Mouse (Mus musculus): ENCODE data around the gene Kcnj3. TPM values are rescaled to one million over a fixed set of nuclear protein-coding genes. Genes with fewer than 3 reads are reported as not detected.

Gene Kcnj3
- polyA plus RNA-seq, 1 experiment from 2014 or later = 0.84 TPM

DNA sequence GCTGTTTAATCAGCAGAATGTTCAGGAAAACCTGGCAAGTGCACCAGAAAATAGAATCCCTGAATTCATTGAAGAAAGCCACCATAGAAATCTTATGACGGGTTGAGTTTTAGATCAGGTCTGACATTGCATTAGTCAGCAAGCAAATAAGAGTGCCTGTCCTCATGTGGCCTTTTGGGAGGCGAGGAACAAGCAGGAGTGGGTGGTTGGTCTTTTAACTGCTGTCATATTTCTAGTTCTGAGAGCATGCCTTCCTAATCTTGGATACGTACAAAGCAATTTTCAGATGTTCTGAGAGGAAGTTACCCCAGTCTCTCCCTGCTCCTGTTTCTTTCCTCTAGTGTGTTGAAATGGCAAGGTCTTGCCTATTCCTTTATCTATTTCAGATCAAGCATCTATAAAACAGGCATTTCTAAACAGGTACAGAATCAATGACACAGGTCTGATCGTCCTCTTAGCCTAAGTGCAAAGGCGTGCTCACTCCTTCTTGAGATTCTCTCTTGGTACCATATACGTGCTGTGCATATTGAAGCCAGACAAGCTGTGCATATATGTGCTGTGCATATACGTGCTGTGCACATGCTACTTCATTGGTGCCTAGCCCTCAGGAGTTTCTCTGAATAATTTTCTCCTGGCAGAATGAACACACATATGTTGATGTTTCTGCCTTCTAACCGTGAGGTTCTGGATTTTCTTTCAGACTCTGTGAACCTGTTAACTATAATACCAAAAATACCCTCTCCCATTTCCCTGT is 97.1 kb downstream of the Kcnj3 start:
- no peak overlapping the region for H3K27ac ChIP-seq
- no peak for ATAC-seq (ENCODE audit: borderline replicate concordance, extremely low read depth, low FRiP score, low TSS enrichment)
- 74% methylated on average over 8 of the region's 8 CpGs for WGBS
- no peak overlapping the region for H3K4me3 ChIP-seq
- no peaks in the 10 kb centered on the region for H3K27me3 ChIP-seq
- no peaks in the 10 kb centered on the region for H3K36me3 ChIP-seq
- H3K4me2 ChIP-seq = no peak overlapping the region
- H3K4me1 ChIP-seq = no peaks in the 10 kb centered on the region
- no peaks in the 10 kb centered on the region for H3K9me3 ChIP-seq
- no peak overlapping the region for H3K9ac ChIP-seq

DNA sequence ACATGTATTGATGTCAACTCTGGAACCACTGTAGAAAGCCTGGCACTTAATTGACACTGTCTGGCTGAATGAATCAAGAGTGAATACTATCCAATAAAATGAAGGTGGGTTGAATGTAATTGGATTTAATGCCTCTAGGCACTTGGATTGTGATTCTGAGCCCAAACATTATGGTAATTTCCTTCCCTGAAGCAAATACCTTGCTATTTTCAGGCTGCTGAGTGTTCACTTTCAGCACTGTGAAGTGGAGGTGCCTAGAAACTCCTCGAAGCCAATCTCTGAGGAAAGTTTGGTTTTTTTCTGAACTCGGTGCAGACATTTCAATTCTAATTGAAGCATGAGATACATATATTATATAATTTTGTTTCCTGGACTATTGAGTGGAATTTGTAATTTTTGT is 99.2 kb downstream of the Kcnj3 start:
- H3K4me1 ChIP-seq = no peaks in the 10 kb centered on the region
- no peaks in the 10 kb centered on the region for H3K9me3 ChIP-seq
- H3K4me3 ChIP-seq = no peak overlapping the region
- 83% methylated on average over 2 of the region's 2 CpGs for WGBS
- H3K9ac ChIP-seq = no peak overlapping the region
- no peaks in the 10 kb centered on the region for H3K36me3 ChIP-seq
- ATAC-seq (ENCODE audit: borderline replicate concordance, extremely low read depth, low FRiP score, low TSS enrichment) = no peak
- H3K4me2 ChIP-seq = no peak overlapping the region
- H3K27me3 ChIP-seq = no peaks in the 10 kb centered on the region
- H3K27ac ChIP-seq = no peak overlapping the region

DNA sequence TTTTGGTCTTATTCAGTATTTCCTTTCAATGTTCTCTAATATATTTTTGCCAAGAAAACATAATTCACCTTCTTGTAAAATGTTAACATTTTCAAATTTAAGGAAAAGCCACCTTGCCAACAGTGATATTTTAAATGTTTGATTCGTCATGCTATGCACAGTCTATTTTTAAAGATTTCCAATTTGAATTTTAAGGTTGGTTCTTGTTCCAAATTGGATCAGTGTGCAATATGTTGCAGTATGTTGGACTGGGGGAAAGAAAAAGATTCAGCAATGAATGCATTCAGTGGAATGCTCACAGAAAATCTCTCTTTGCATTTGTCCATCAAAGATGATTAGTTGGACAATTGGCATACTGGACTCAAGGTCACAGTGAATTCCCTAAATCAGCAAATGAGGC is 99.7 kb downstream of the Kcnj3 start:
- no peak overlapping the region for H3K4me3 ChIP-seq
- H3K27ac ChIP-seq = no peak overlapping the region
- ATAC-seq (ENCODE audit: borderline replicate concordance, extremely low read depth, low FRiP score, low TSS enrichment) = no peak
- no peaks in the 10 kb centered on the region for H3K4me1 ChIP-seq
- no peaks in the 10 kb centered on the region for H3K27me3 ChIP-seq
- 65% methylated on average over 1 of the region's 1 CpGs for WGBS
- H3K9ac ChIP-seq = no peak overlapping the region
- no peaks in the 10 kb centered on the region for H3K9me3 ChIP-seq
- no peak overlapping the region for H3K4me2 ChIP-seq
- H3K36me3 ChIP-seq = no peaks in the 10 kb centered on the region

DNA sequence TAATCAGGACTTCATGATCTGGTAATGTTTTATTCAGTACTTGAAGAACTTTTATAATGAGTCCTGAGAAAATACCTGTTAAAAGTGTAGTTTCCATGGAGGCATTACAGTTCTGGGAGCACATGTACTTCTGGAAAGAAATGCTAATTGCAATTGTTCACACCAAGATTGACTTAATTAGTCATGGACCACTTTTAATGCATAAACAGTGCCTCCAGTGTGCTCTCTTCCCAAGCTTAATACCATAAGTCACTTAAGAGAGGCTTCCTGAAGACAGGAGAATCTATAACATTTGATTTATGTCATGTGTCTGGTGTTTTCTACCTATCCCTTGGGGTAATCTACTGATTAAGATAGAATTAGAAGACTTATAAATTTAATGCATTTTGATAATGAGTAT is 111.8 kb downstream of the Kcnj3 start:
- Histone ChIP-seq H3K4me2 (no peak overlapping the region), H3K4me1 (no peaks in the 10 kb centered on the region), H3K36me3 (no peaks in the 10 kb centered on the region), H3K9me3 (no peaks in the 10 kb centered on the region), H3K27me3 (no peaks in the 10 kb centered on the region), H3K9ac (no peak overlapping the region), H3K4me3 (no peak overlapping the region), H3K27ac (no peak overlapping the region)
- no peak for ATAC-seq (ENCODE audit: borderline replicate concordance, extremely low read depth, low FRiP score, low TSS enrichment)

DNA sequence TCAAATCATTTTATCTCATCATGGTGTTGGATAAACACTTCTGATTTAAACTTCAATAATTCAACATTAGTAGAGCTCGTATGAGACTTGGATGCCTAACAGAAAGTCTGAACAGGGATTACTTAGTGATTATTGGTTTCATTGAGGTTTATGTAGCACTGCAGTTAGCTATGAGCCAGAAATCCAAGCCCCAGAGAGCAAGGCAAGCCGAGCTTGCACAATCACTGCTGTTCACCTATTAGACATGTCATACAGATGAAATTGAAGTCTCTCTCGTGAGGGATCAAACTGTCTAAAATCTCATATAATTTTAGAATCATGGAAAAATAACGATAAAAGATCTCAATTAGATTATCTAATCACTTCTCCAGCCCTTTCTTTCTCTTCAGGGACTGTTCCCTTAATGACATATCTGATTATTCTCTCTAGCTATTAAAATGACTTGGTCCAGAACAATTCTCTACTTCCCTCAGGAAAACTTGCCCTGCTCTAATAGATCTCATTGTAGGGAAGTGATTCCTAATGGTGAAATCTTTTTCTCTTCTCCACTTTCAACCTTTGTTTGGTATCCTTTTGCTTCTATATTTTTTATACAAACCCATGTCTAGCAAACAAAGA is 122.7 kb downstream of the Kcnj3 start:
- WGBS = 72% methylated on average over 4 of the region's 4 CpGs

DNA sequence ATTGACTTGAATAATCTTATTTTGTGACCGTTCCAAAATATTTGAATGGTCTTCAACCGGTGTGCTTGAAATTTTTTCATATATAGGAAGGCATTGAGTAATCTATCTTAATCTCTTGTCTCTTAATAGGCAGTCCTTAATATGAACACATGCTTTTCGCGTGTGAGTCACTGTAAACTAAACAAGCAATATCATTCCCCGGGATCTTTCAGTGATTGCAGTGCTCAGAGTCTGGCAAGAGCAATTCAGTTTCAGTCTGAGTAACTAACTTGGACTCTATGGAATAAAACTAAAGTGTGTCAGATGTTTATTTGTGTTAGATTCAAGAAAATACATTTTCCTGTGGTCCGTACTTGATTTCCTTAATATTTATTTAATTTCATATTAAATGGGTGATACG is 133.5 kb downstream of the Kcnj3 start:
- no peak overlapping the region for H3K4me2 ChIP-seq
- no peaks in the 10 kb centered on the region for H3K9me3 ChIP-seq
- ATAC-seq (ENCODE audit: borderline replicate concordance, extremely low read depth, low FRiP score, low TSS enrichment) = no peak
- H3K9ac ChIP-seq = no peak overlapping the region
- no peaks in the 10 kb centered on the region for H3K4me1 ChIP-seq
- 65% methylated on average over 7 of the region's 7 CpGs for WGBS
- no peaks in the 10 kb centered on the region for H3K36me3 ChIP-seq
- no peak overlapping the region for H3K27ac ChIP-seq
- no peak overlapping the region for H3K4me3 ChIP-seq
- no peaks in the 10 kb centered on the region for H3K27me3 ChIP-seq

More for the DNA sequence above, 122.7 kb downstream of the Kcnj3 start:
- no peaks in the 10 kb centered on the region for H3K27me3 ChIP-seq
- no peaks in the 10 kb centered on the region for H3K36me3 ChIP-seq
- no peak overlapping the region for H3K4me2 ChIP-seq
- no peak overlapping the region for H3K4me3 ChIP-seq
- no peak overlapping the region for H3K27ac ChIP-seq
- H3K9me3 ChIP-seq = no peaks in the 10 kb centered on the region
- ATAC-seq (ENCODE audit: borderline replicate concordance, extremely low read depth, low FRiP score, low TSS enrichment) = no peak
- H3K4me1 ChIP-seq = no peaks in the 10 kb centered on the region
- H3K9ac ChIP-seq = no peak overlapping the region

DNA sequence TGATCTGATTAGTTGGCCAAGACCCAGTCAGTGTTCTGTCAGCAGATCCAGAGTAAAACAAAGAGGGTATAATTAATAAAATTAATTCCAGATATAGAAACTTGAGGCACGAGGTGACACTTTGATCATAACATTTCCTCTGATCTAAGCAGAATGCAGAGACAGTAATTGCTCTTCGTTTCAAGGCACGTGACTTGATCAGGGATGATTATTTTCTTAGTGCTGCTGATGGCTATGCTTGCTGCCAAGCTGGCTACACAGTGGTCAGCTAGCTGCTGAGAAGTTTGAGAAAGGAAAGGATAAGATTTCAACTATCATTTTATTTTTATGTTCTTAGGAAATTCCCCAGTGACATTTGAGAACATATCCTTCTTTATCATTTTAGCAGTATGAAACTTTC is 135.7 kb downstream of the Kcnj3 start:
- 31% methylated on average over 3 of the region's 3 CpGs for WGBS
- H3K4me3 ChIP-seq = no peak overlapping the region
- H3K36me3 ChIP-seq = no peaks in the 10 kb centered on the region
- ATAC-seq (ENCODE audit: borderline replicate concordance, extremely low read depth, low FRiP score, low TSS enrichment) = no peak
- no peaks in the 10 kb centered on the region for H3K9me3 ChIP-seq
- H3K27me3 ChIP-seq = no peaks in the 10 kb centered on the region
- no peaks in the 10 kb centered on the region for H3K4me1 ChIP-seq
- H3K9ac ChIP-seq = no peak overlapping the region
- H3K27ac ChIP-seq = no peak overlapping the region
- H3K4me2 ChIP-seq = no peak overlapping the region

DNA sequence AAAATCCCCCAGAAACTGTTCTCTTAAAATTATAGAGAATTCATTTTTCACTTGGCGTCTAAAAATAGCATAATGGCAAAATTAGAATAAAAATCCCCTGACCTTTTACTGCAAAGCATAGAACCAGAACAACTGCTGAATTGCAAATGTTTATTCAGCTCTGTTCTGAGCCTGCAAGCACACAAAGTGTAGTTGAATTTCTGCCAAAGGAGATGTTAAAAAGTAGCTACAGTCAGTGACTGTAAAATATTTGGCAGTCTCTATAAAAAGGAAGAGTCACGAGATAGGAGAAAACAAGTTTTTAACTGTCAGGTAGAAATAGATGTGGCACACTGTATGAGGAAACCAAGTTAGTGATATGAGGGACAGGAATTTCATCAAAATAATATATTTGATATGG is 144.5 kb downstream of the Kcnj3 start:
- Histone ChIP-seq H3K9ac (no peak overlapping the region), H3K4me3 (no peak overlapping the region), H3K27ac (no peak overlapping the region), H3K4me2 (no peak overlapping the region), H3K36me3 (no peaks in the 10 kb centered on the region), H3K4me1 (no peaks in the 10 kb centered on the region), H3K9me3 (no peaks in the 10 kb centered on the region), H3K27me3 (no peaks in the 10 kb centered on the region)
- WGBS = 33% methylated on average over 2 of the region's 2 CpGs
- ATAC-seq (ENCODE audit: borderline replicate concordance, extremely low read depth, low FRiP score, low TSS enrichment) = no peak

DNA sequence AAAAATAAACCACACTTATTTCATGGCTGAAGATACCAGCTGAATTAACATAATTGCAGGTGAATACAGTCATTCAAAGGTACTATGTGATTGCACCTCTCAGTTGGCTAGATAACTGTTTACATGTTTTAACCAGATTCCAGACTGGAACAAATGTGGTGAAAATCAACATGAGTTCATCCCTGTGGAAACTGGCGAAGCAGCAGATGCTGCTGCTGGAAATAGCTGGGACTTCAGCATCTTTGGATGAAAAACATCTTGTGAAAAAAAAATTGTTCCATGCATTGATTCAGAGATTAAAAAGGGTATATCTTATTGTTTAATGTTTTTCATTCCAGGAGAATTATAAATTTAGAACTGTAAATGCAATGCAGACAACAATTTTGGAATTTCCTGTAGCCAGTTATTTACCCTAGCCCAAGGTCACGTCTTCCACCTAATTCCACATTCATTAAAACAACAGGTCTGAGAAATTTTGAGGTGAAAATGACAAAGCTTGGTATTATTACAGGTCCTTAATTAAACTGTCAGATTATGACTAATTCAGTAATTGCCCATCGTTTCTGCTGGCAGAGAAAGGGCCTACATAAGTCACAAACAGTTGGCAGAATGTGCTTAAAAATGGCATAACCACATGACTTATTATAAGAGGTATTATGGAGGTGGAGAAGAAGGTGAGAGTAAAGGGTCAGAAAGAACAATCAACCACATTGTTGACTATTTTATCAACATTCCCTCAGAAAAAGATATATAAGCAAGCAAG is 155.6 kb downstream of the Kcnj3 start:
- Histone ChIP-seq H3K27ac (no peak overlapping the region), H3K36me3 (no peaks in the 10 kb centered on the region), H3K4me3 (no peak overlapping the region), H3K9ac (no peak overlapping the region), H3K4me1 (no peaks in the 10 kb centered on the region), H3K4me2 (no peak overlapping the region), H3K9me3 (no peaks in the 10 kb centered on the region), H3K27me3 (no peaks in the 10 kb centered on the region)
- 52% methylated on average over 3 of the region's 3 CpGs for WGBS
- no peak for ATAC-seq (ENCODE audit: borderline replicate concordance, extremely low read depth, low FRiP score, low TSS enrichment)

Data from lung, embryonic 15.5 days (tissue).